ENCODE assay signal across 9 mouse cellular contexts in the genomic region with DNA sequence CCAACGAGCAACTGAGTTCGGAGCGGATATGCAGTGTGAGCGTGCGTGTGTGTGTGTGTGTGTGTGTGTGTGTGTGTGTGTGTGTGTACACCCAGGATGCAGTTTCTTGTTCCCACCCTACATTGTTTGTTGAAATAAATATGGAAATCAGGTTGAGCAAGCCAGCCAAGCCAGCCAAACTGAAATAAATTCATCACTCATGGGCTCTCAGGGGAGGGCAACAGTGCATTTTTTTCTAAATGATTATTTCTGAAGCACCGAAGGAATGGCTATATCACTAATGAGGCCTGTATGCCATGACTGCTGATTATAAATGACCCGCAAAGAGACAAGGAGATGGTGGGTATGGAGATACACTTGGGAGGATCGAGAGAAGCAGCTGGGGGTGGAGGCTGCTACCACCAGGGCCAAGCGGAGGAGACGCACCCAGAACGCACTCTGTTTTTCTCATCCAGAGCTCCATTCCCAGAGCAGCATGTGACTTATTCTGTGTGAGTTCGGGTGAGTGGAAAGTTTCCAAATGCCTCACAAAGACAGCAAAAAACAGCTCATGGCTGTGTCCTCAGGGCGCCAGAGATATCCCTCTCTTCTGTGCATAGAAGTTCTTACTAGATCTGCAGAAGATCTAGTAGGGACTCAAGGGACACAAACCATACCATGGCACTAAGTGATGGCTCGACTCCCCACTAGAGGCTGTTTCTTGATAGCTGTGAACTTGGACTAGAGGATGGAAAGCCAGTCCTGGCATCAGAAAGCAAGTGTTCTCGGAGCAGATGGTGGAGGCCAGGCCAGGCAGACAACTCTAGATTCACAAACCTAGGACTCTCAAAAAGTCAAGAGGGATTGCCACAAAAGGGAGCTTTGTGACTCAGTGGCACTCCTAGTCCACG.
DNase-seq lines count a peak whose midpoint lies in the region; ATAC-seq and TF ChIP-seq lines count a peak whose summit lies in the region.
"Had no signal": no experiment of that assay in that cellular context is flagged by ENCODE, and none has a peak within 500 bp of the region (broad histone marks: within the 10 kb centered on the region; RNA-seq: fewer than 3 reads in every experiment).

No protein-coding gene starts in this region.

- peak overlapping the region; percentile 27; the same call in 1 of the 2 replicates for H3K27ac ChIP-seq in kidney, adult 2 months (ENCODE audit: insufficient read depth, low read depth, low read length)
- H3K27ac ChIP-seq in midbrain, embryonic 14.5 days (replicated peaks; ENCODE audit: low read depth, low read length), result peak overlapping the region; percentile 63
- no peak overlapping the region for H3K27ac ChIP-seq in liver, embryonic 11.5 days (ENCODE audit: low read depth, low read length)

- no peak for ATAC-seq in midbrain, embryonic 14.5 days (ENCODE audit: low FRiP score, low TSS enrichment)
- ATAC-seq in liver, embryonic 11.5 days (replicated peaks; ENCODE audit: low FRiP score), result no peak

- H3K27me3 ChIP-seq in kidney, adult 2 months (replicated peaks; ENCODE audit: control insufficient read depth, insufficient read depth, low read length), result no peaks in the 10 kb centered on the region
- H3K27me3 ChIP-seq in midbrain, embryonic 14.5 days (ENCODE audit: control insufficient read depth, insufficient read depth, low read length), result no peaks in the 10 kb centered on the region
- no peaks in the 10 kb centered on the region for H3K27me3 ChIP-seq in liver, embryonic 11.5 days (replicated peaks; ENCODE audit: control insufficient read depth, insufficient read depth, low read length)
- H3K27me3 ChIP-seq: CH12.LX had no signal

- no peaks in the 10 kb centered on the region for H3K9me3 ChIP-seq in midbrain, embryonic 14.5 days (ENCODE audit: control insufficient read depth, low read length)
- H3K9me3 ChIP-seq in liver, embryonic 11.5 days (ENCODE audit: control insufficient read depth, low read length), result no peaks in the 10 kb centered on the region

- no peaks in the 10 kb centered on the region for H3K36me3 ChIP-seq in kidney, adult 2 months (ENCODE audit: control insufficient read depth, insufficient read depth, low read length)
- H3K36me3 ChIP-seq in midbrain, embryonic 14.5 days (ENCODE audit: control insufficient read depth, insufficient read depth, low read length), result no peaks in the 10 kb centered on the region
- no peaks in the 10 kb centered on the region for H3K36me3 ChIP-seq in liver, embryonic 11.5 days (ENCODE audit: control insufficient read depth, insufficient read depth, low read length)

- TF ChIP-seq CTCF in kidney, adult 2 months (conservative IDR thresholded peaks at IDR 0.05; ENCODE audit: insufficient read depth, insufficient read length, low read depth, low read length), result no peak

- no peak for TF ChIP-seq POLR2A in kidney, adult 2 months (IDR thresholded peaks at IDR 0.05; ENCODE audit: low read depth, low read length)

- no peak overlapping the region for H3K4me3 ChIP-seq in kidney, adult 2 months (ENCODE audit: insufficient read depth, low read depth, low read length)
- no peak overlapping the region for H3K4me3 ChIP-seq in midbrain, embryonic 14.5 days (replicated peaks; ENCODE audit: low read depth, low read length)
- H3K4me3 ChIP-seq in liver, embryonic 11.5 days (ENCODE audit: low read depth, low read length), result no peak overlapping the region

- DNase-seq in kidney, adult 2 months, result peak; percentile 24
- DNase-seq in kidney, adult 8-10 months, result no peak
- DNase-seq in cerebellum, adult 8-10 months, result peak; percentile 47
- peak; percentile 40 to 41 for DNase-seq in heart, adult 9 months (ENCODE audit: low spot score in 2 of 2)
- DNase-seq in midbrain, embryonic 14.5 days, result peak; percentile 62
- no peak for DNase-seq in spleen, adult 12 weeks (ENCODE audit: low spot score)
- DNase-seq in liver, embryonic 11.5 days (ENCODE audit: low spot score), result no peak
- DNase-seq in spleen, postnatal 4 days (ENCODE audit: low spot score in 2 of 2), result no peak

- WGBS in kidney, adult 2 months, result 81% methylated on average over 16 of the region's 16 CpGs
- WGBS in midbrain, embryonic 14.5 days, result 64% methylated on average over 16 of the region's 16 CpGs
- 85% methylated on average over 16 of the region's 16 CpGs for WGBS in liver, embryonic 11.5 days

- H3K4me2 ChIP-seq in midbrain, embryonic 14.5 days (ENCODE audit: low read length), result no peak overlapping the region
- H3K4me2 ChIP-seq in liver, embryonic 11.5 days, result no peak overlapping the region

- no peak overlapping the region for H3K9ac ChIP-seq in midbrain, embryonic 14.5 days (replicated peaks; ENCODE audit: low read length)
- no peak overlapping the region for H3K9ac ChIP-seq in liver, embryonic 11.5 days (ENCODE audit: low read depth, low read length)

- H3K4me1 ChIP-seq in kidney, adult 2 months (ENCODE audit: control insufficient read depth, insufficient read depth, low read length), result no peaks in the 10 kb centered on the region
- peaks cover 58% of the 10 kb centered on the region for H3K4me1 ChIP-seq in midbrain, embryonic 14.5 days (ENCODE audit: control insufficient read depth, insufficient read depth, low read length)
- peaks cover 8% of the 10 kb centered on the region for H3K4me1 ChIP-seq in liver, embryonic 11.5 days (replicated peaks; ENCODE audit: control insufficient read depth, insufficient read depth, low read length)

Comparison
In these comparisons a context has a peak if more than half of its experiments do, and no peak if none do; other contexts are left out.
1. DNase-seq: peak in kidney, adult 2 months (single experiment), cerebellum, adult 8-10 months (single experiment), heart, adult 9 months (2 of 2) and midbrain, embryonic 14.5 days (single experiment); none in kidney, adult 8-10 months (0 of 2), spleen, adult 12 weeks (single experiment), liver, embryonic 11.5 days (single experiment) and spleen, postnatal 4 days (0 of 2).